Mouse (Mus musculus) heart, postnatal 0 days (tissue): ENCODE measurements around the gene Mtif2.

ENCODE experiments used
- CTCF ChIP-seq: IDR thresholded peaks from 2 replicates; pipeline ENCODE4 v1.5.1; 2016; ENCODE audit warnings: antibody characterized with exemption, control low read depth, low read depth
- EP300 ChIP-seq: IDR thresholded peaks from 2 replicates; pipeline ENCODE4 v1.6.1; 2016; ENCODE audit warnings: antibody characterized with exemption, low read depth

DNA sequence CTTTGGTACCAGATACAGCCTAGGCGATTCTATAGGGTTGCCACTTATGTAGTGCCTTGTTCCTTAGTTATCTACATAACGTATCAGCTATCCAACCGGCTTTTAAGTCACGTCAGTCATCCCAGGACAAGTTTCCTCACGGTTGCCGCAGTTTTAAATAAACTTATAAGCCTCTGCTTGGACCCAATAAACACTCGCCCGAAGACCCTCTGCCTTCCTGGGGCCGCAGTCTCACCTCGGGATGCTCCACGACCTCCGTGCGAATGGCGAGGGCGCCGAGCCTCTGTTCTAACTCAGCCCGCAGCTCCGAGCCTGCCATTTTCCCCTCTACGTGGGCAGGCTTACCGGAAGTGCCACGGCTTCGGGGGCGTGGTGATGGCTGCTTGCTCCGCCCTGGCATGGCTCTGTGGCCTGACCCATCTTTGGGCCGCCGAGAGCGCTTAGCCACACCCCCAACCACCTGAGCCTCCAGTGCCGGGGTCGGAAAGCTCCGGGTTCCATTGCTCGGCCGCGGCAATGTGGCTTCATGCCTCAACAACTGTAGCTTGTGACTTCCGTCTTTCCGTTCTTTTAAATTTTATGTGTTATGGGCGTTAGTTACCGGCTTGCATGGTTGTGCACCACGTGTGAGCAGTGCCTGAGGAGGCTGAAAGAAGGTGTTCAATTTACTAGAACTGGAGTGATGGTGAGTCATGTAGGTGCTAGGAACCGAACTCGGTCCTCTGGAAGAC is 11.4 kb upstream of the Mtif2 start, which contains the start of gene Prorsd1:
- TF ChIP-seq EP300 (no peak), CTCF (no peak)
